Mouse (Mus musculus) cerebellum, adult 9-11 months (tissue): ENCODE data around the gene Thy1.

ENCODE experiments used
- DNase-seq: peaks from one replicate; pipeline ENCODE4 v3.0.0; 2022

Gene Thy1

GRCm38 (mm10) chr9:44037106-44037505, 6.1 kb upstream of the Thy1 start:
- DNase-seq, result no peak

GRCm38 (mm10) chr9:44041511-44042395, 1.4 kb upstream of the Thy1 start:
- DNase-seq, result peak; percentile 86

- DNase-seq, result no peak
These were observed 846 bp upstream of the Thy1 start for GRCm38 (mm10) chr9:44042396-44042680.

GRCm38 (mm10) chr9:44043708-44044425, 683 bp downstream of the Thy1 start:
- peak; percentile 94 for DNase-seq

- DNase-seq, result peak; percentile 93
These were observed 1.4 kb downstream of the Thy1 start for GRCm38 (mm10) chr9:44044426-44045157.

- peak; percentile 89 for DNase-seq
These were observed 2.1 kb downstream of the Thy1 start for GRCm38 (mm10) chr9:44045158-44045883.

- no peak for DNase-seq
These were observed 2.7 kb downstream of the Thy1 start for GRCm38 (mm10) chr9:44045884-44046272.

GRCm38 (mm10) chr9:44046426-44046825, 3.2 kb downstream of the Thy1 start:
- peak; percentile 15 for DNase-seq

GRCm38 (mm10) chr9:44047071-44047470, 3.9 kb downstream of the Thy1 start:
- no peak for DNase-seq

GRCm38 (mm10) chr9:44047571-44048490, 4.6 kb downstream of the Thy1 start:
- DNase-seq, result peak; percentile 90

- DNase-seq, result peak; percentile 91
These were observed 5.6 kb downstream of the Thy1 start for GRCm38 (mm10) chr9:44048541-44049380.

GRCm38 (mm10) chr9:44049381-44050165, 6.4 kb downstream of the Thy1 start:
- no peak for DNase-seq

GRCm38 (mm10) chr9:44052855-44053254, 9.7 kb downstream of the Thy1 start:
- no peak for DNase-seq

- DNase-seq, result no peak
These were observed 10.8 kb downstream of the Thy1 start for GRCm38 (mm10) chr9:44053936-44054335.

- no peak for DNase-seq
These were observed 15.4 kb downstream of the Thy1 start for GRCm38 (mm10) chr9:44058606-44059005.

- DNase-seq, result peak; percentile 31
These were observed 22.0 kb downstream of the Thy1 start for GRCm38 (mm10) chr9:44065177-44065576.

GRCm38 (mm10) chr9:44066785-44067225, 23.6 kb downstream of the Thy1 start, which contains the start of gene Usp2:
TSS of gene Usp2 (plus strand) at chr9:44067021.
- DNase-seq, result peak; percentile 99

- DNase-seq, result no peak
These were observed 24.2 kb downstream of the Thy1 start for GRCm38 (mm10) chr9:44067241-44067959.

GRCm38 (mm10) chr9:44067960-44068330, 24.8 kb downstream of the Thy1 start:
- DNase-seq, result peak; percentile 62
